Mouse (Mus musculus): ENCODE results near the gene Pik3cg. TPM values are rescaled to one million over a fixed set of nuclear protein-coding genes. Genes with fewer than 3 reads are reported as not detected.
A peak's percentile ranks its signal among the peaks of the same experiment; 100 is the strongest.

Pik3cg gene
- polyA plus RNA-seq, 1 experiment from 2014 or later = 0.78 TPM

- Histone ChIP-seq H3K9ac (replicated peaks) (no peak overlapping the region), H3K36me3 (no peaks in the 10 kb centered on the region), H3K27ac (replicated peaks) (no peak overlapping the region), H3K27me3 (no peaks in the 10 kb centered on the region), H3K4me3 (no peak overlapping the region), H3K4me2 (replicated peaks) (no peak overlapping the region), H3K4me1 (no peaks in the 10 kb centered on the region), H3K9me3 (no peaks in the 10 kb centered on the region)
- WGBS = 87% methylated on average over 6 of the region's 6 CpGs
- no peak for ATAC-seq (replicated peaks)
Measured at GRCm38 (mm10) chr12:32174437-32174836, 34.0 kb downstream of the Pik3cg start.

DNA sequence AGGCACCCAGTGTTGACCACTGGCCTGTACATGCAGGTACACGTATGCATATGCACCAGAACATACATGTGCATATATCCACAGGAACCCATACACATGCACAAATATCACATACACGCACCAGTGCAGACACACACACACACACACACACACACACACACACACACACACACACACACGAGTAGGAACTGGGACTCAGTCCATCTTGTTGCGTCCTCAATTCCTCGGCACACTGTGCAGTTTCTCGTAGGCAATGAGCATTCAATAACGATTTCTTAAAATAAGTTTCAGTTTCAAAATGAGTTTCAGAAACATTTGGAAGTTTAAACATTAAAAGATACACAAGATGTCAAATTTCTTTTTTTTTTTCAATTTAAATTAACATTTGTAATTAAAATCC, 35.6 kb downstream of the Pik3cg start:
- 91% methylated on average over 7 of the region's 7 CpGs for WGBS
- Histone ChIP-seq H3K9me3 (no peaks in the 10 kb centered on the region), H3K4me3 (no peak overlapping the region), H3K4me2 (replicated peaks) (no peak overlapping the region), H3K36me3 (no peaks in the 10 kb centered on the region), H3K27me3 (no peaks in the 10 kb centered on the region), H3K9ac (replicated peaks) (no peak overlapping the region), H3K4me1 (no peaks in the 10 kb centered on the region), H3K27ac (replicated peaks) (no peak overlapping the region)
- no peak for ATAC-seq (replicated peaks)

GRCm38 (mm10) chr12:32169164-32169563, 39.3 kb downstream of the Pik3cg start:
- Histone ChIP-seq H3K4me3 (no peak overlapping the region), H3K9me3 (no peaks in the 10 kb centered on the region), H3K27ac (replicated peaks) (no peak overlapping the region), H3K27me3 (no peaks in the 10 kb centered on the region), H3K36me3 (no peaks in the 10 kb centered on the region), H3K9ac (replicated peaks) (no peak overlapping the region), H3K4me1 (no peaks in the 10 kb centered on the region), H3K4me2 (replicated peaks) (no peak overlapping the region)
- ATAC-seq (replicated peaks) = peak; percentile 76
- WGBS = 4% methylated on average over 5 of the region's 5 CpGs

DNA sequence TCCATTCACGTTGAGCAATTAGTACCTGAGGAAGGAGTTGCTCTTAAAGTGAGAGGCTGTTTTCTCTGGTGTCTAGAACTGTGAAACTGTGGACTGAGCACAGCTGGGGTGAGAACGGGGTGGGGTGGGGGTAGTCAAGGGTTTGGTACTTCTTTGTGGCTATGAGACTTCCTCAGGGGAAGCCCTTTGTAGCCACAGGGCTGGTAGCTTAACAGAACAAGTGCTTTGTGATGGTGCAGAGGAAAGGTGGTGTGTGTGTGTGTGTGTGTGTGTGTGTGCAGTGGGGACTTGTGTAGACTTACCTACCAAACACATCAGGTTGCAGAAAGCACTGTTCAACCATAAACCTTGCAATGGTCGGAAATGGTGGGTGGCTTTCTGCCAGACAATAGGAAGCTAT, 39.7 kb downstream of the Pik3cg start:
- Histone ChIP-seq H3K36me3 (no peaks in the 10 kb centered on the region), H3K27me3 (no peaks in the 10 kb centered on the region), H3K9ac (replicated peaks) (no peak overlapping the region), H3K9me3 (no peaks in the 10 kb centered on the region), H3K4me3 (no peak overlapping the region), H3K4me2 (replicated peaks) (no peak overlapping the region), H3K27ac (replicated peaks) (no peak overlapping the region), H3K4me1 (no peaks in the 10 kb centered on the region)
- 0 out of 2 replicates have a peak, but pooled peaks have one; percentile 41 for ATAC-seq (replicated peaks)
- 9% methylated on average over 3 of the region's 3 CpGs for WGBS

DNA sequence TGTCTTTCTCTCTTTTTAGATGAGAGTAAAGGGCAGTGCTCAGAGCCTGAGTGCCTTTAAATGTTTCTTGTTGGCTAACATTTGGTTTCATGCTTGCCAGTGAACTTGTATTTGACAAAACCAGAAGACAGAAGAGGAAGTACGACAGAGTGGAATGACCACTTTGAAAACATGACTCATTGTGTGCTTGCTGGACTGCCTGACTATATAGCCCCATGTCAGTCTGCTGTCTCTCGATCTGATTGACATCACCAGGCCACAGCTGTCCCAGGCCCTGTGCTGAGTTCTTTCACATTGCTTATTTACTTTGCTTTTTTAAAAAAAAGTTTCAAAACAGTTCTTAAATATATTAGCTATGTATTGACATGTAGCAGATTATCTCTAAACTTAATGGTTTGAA, 44.8 kb downstream of the Pik3cg start:
- H3K27me3 ChIP-seq = no peaks in the 10 kb centered on the region
- 90% methylated on average over 2 of the region's 2 CpGs for WGBS
- no peak overlapping the region for H3K4me2 ChIP-seq (replicated peaks)
- H3K36me3 ChIP-seq = no peaks in the 10 kb centered on the region
- no peak overlapping the region for H3K27ac ChIP-seq (replicated peaks)
- no peak for ATAC-seq (replicated peaks)
- no peaks in the 10 kb centered on the region for H3K9me3 ChIP-seq
- H3K4me3 ChIP-seq = no peak overlapping the region
- no peak overlapping the region for H3K9ac ChIP-seq (replicated peaks)
- H3K4me1 ChIP-seq = peaks cover 2% of the 10 kb centered on the region; the same call in 1 of the 2 replicates

GRCm38 (mm10) chr12:32158757-32159156, 49.7 kb downstream of the Pik3cg start:
- no peaks in the 10 kb centered on the region for H3K9me3 ChIP-seq
- H3K4me2 ChIP-seq (replicated peaks) = no peak overlapping the region
- H3K36me3 ChIP-seq = no peaks in the 10 kb centered on the region
- H3K4me1 ChIP-seq = peaks cover 3% of the 10 kb centered on the region; the same call in 1 of the 2 replicates
- H3K27me3 ChIP-seq = no peaks in the 10 kb centered on the region
- no peak overlapping the region for H3K4me3 ChIP-seq
- 17% methylated on average over 5 of the region's 5 CpGs for WGBS
- no peak overlapping the region for H3K27ac ChIP-seq (replicated peaks)
- ATAC-seq (replicated peaks) = peak; percentile 46; the same call in 1 of the 2 replicates
- no peak overlapping the region for H3K9ac ChIP-seq (replicated peaks)

DNA sequence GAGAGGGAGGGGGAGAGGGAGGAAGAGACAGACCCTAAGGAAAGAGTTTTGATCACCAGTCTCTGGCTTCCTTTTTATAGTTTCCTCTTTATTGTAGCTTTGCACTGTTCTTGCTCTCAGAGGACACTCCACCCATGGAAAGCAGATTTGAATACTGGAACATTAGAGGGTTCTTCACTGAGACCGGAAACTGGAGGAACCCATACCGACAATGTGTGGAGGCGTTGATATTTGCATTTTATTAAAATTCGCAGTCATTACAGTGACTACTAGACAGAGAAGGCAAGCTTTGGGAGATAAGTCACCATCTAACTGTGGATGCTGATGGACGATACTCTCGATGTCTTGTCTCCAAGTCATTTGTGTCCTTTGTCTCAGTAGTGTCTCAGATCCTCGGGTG, 61.9 kb downstream of the Pik3cg start:
- Histone ChIP-seq H3K36me3 (no peaks in the 10 kb centered on the region), H3K9ac (replicated peaks) (no peak overlapping the region), H3K4me3 (no peak overlapping the region), H3K4me2 (replicated peaks) (no peak overlapping the region), H3K27me3 (no peaks in the 10 kb centered on the region), H3K9me3 (no peaks in the 10 kb centered on the region), H3K27ac (replicated peaks) (no peak overlapping the region), H3K4me1 (no peaks in the 10 kb centered on the region)
- no peak for ATAC-seq (replicated peaks)
- 89% methylated on average over 7 of the region's 7 CpGs for WGBS

DNA sequence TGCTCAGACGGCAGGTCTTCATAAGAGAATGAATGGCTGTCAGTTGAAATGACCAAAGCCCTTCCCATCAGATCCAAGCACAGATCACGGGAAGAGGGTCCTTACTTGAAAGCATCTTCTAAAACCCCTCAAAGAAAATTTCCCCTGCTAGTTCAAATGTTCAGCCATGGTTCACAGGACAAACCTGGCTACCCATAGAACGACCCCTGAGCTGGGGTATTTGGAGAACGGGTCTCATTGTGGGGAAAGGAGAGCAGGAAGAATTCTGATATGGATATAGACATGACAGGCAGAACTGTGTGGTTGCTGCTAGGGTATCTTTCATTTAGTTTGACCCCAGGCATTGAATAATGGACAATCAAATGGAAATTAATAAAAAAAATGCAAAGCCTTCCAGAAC, 62.8 kb downstream of the Pik3cg start:
- no peaks in the 10 kb centered on the region for H3K9me3 ChIP-seq
- H3K9ac ChIP-seq (replicated peaks) = no peak overlapping the region
- WGBS = 80% methylated on average over 4 of the region's 4 CpGs
- no peaks in the 10 kb centered on the region for H3K4me1 ChIP-seq
- ATAC-seq (replicated peaks) = no peak
- H3K4me3 ChIP-seq = no peak overlapping the region
- no peak overlapping the region for H3K4me2 ChIP-seq (replicated peaks)
- H3K36me3 ChIP-seq = no peaks in the 10 kb centered on the region
- no peaks in the 10 kb centered on the region for H3K27me3 ChIP-seq
- no peak overlapping the region for H3K27ac ChIP-seq (replicated peaks)

DNA sequence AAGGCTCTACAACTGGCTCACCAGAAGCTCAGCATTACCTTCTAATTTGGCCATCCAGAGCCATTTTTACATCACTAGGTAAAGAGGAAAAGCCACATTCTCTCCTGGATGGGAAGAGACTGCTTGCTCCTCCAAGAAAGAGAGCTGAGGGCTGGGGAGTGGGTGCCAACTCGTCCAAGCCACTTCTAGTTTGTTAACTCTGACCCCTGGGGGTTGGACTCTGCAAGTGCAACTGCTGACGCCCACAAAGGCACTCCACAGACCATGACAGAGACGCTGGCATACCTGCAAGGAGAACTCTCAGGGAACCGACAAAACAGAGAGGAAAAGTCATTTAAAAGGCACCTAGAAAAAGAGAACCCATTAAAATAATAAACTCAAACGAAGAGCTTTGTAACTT, 63.9 kb downstream of the Pik3cg start:
- Histone ChIP-seq H3K4me3 (no peak overlapping the region), H3K9ac (replicated peaks) (no peak overlapping the region), H3K9me3 (no peaks in the 10 kb centered on the region), H3K36me3 (no peaks in the 10 kb centered on the region), H3K27ac (replicated peaks) (no peak overlapping the region), H3K4me2 (replicated peaks) (no peak overlapping the region), H3K27me3 (no peaks in the 10 kb centered on the region), H3K4me1 (no peaks in the 10 kb centered on the region)
- 6% methylated on average over 5 of the region's 5 CpGs for WGBS
- ATAC-seq (replicated peaks) = peak; percentile 95

DNA sequence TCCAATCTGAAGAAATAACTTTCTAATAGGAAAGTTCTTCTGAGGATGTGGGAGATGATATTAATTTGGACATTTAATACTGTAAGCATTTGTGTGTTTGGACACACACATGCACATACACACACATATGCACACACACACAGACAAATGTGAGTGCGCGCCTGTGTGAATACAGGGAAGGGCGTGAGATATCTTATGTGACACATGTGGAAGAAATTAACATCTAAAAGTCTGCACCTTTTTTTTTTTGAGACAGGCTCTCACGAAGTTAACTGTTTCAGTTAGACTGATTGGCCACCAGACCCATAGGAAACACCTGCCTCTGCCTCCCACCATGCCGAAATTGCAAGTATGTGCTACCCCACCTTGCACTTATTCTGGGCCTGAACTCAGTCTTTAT, 64.7 kb downstream of the Pik3cg start:
- H3K9ac ChIP-seq (replicated peaks) = no peak overlapping the region
- H3K4me1 ChIP-seq = no peaks in the 10 kb centered on the region

DNA sequence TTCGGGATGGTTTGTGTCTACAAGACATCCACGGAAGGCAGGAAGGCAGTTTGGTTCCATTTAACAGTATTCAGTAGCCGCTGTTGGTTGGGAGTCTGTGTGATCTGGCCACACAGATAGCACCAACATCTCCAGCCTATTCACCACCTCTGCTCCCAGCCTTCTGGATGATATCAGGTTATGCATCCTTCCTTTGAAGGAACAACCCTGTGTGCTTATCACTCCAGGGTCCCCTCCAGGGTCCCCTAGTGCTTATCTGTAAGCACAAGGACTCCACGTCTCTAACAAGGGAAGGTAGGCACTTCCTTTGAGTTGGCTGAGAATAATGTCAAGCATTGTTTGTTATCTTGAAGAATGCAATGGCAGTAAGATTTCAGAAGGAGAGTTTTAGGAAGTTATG, 65.3 kb downstream of the Pik3cg start:
- Histone ChIP-seq H3K27me3 (no peaks in the 10 kb centered on the region), H3K9me3 (no peaks in the 10 kb centered on the region), H3K27ac (replicated peaks) (no peak overlapping the region), H3K36me3 (no peaks in the 10 kb centered on the region), H3K4me3 (no peak overlapping the region), H3K4me1 (no peaks in the 10 kb centered on the region), H3K9ac (replicated peaks) (no peak overlapping the region), H3K4me2 (replicated peaks) (no peak overlapping the region)
- ATAC-seq (replicated peaks) = no peak
- 77% methylated on average over 4 of the region's 4 CpGs for WGBS

More for the DNA sequence above, 64.7 kb downstream of the Pik3cg start:
- no peak for ATAC-seq (replicated peaks)
- Histone ChIP-seq H3K4me3 (no peak overlapping the region), H3K27ac (replicated peaks) (no peak overlapping the region), H3K36me3 (no peaks in the 10 kb centered on the region), H3K4me2 (replicated peaks) (no peak overlapping the region), H3K9me3 (no peaks in the 10 kb centered on the region), H3K27me3 (no peaks in the 10 kb centered on the region)
- 85% methylated on average over 5 of the region's 5 CpGs for WGBS

DNA sequence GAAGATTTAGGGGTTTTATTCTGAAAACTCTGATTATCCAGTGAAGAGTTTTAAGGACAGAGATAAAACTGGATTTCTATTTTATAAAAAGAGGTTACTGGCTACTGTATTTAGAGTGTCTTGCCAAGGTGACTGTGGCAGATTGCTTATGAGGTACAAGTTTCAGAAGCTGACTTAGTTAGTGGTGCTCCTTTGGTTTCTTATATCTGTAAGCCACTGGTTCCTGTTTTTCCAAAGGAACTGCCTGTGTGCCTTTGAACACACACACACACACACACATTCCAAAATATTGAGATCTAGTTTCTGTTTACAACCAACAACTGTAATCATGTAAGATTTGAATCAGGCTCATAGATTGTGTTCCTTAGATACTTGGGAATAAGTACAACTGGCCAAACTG, 66.7 kb downstream of the Pik3cg start:
- ATAC-seq (replicated peaks) = no peak
- H3K27ac ChIP-seq (replicated peaks) = no peak overlapping the region
- no peak overlapping the region for H3K9ac ChIP-seq (replicated peaks)
- H3K4me2 ChIP-seq (replicated peaks) = no peak overlapping the region
- no peaks in the 10 kb centered on the region for H3K36me3 ChIP-seq
- no peaks in the 10 kb centered on the region for H3K9me3 ChIP-seq
- H3K4me1 ChIP-seq = no peaks in the 10 kb centered on the region
- no peaks in the 10 kb centered on the region for H3K27me3 ChIP-seq
- no peak overlapping the region for H3K4me3 ChIP-seq

DNA sequence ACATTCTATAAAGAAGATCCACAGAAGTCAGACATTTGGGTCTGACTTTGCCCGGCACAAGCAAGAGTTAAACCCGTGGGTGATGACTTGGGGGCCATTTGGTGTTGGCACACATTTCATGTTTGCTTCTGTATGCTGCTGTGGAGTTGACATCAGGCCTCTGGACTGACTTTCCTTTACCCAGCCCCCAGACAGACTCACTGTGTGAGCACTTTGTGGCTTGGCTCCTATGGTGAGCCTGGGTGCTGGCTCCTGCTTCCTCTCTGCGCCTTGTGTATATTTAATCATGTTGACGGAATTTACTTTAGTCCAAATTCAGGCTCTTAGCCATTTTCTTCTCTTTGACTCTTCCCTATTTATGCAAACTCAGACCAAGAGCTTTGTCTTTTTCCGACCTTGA, 69.6 kb downstream of the Pik3cg start:
- H3K36me3 ChIP-seq = no peaks in the 10 kb centered on the region
- ATAC-seq (replicated peaks) = no peak
- H3K9ac ChIP-seq (replicated peaks) = no peak overlapping the region
- H3K27ac ChIP-seq (replicated peaks) = no peak overlapping the region
- H3K9me3 ChIP-seq = no peaks in the 10 kb centered on the region
- no peaks in the 10 kb centered on the region for H3K4me1 ChIP-seq
- no peak overlapping the region for H3K4me2 ChIP-seq (replicated peaks)
- 90% methylated on average over 5 of the region's 5 CpGs for WGBS
- H3K4me3 ChIP-seq = no peak overlapping the region
- no peaks in the 10 kb centered on the region for H3K27me3 ChIP-seq

All from forebrain, embryonic 15.5 days (tissue).